Mouse (Mus musculus): Measurements from ENCODE around the gene Sacm1l.

Sacm1l gene

DNA sequence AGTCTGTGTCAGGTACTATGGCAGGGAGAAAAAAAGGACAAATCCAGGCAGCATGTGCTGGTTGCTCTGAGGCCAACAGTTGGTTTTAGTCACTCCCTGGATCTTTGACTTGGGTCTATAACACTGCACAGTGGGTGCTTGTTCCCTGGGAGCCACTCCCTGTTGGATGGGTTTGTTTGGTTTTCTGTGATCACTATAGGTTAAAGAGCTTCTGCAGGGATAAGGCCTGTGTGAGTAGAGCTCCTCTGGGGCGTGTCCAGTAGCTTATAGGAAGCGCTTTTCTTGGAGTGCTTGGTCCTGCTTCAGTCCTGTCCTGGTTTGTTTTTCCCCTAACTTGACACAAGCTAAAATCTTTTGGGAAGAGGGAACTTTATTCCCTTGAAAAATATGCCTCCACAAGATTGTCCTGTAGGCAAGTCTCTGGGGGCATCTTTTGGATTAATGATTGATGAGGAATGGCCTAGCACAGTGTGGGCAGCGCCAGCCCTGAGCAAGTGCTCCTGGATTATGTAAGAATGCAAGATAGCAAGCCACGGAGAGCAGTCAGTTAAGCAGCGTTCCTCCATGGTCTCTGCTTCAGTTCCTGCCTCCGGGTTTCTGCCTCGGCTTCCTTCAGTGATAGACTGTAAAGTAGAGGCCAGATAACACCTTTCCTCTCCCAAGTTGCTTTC, 59.8 kb downstream of the Sacm1l start:
- no peak for DNase-seq

DNA sequence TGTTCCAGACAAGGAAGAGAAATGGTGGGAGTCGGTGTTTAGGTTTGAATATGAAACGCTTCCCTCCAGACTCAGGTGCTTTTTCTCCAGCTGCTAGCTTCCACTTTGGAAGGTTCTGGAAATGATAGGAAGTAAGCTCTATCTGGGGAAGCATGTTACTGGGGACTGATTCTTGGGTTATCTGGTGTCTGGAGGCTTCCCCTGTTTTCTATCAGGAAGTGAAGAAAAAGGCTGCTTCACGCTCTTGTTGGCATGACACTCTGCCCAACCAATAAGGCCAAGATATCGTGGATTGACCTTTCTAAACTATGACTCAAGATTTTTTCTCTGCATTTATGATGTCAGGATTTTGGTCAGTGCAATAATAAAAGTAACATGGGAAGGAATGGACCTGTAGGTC, 65.6 kb downstream of the Sacm1l start:
- no peak for DNase-seq

DNA sequence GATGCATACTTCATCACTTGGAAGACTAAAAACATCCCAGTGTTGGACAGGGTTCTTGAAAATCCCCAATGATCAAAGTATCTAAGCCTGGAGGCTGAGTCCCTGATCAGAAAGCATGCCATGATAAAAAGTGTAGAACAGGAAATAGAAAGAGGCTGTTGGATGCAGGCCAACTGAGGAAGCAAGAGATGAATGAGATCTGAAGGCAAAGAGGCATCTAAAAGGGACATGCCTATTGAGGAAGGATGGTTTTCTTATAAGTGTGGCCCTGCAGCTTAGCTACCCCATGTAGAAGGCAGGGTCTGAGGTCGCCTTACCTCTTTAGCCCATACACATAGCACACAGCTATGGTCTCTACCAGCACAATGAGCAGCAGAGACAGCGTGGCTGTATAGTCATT, 67.4 kb downstream of the Sacm1l start:
- no peak for DNase-seq

DNA sequence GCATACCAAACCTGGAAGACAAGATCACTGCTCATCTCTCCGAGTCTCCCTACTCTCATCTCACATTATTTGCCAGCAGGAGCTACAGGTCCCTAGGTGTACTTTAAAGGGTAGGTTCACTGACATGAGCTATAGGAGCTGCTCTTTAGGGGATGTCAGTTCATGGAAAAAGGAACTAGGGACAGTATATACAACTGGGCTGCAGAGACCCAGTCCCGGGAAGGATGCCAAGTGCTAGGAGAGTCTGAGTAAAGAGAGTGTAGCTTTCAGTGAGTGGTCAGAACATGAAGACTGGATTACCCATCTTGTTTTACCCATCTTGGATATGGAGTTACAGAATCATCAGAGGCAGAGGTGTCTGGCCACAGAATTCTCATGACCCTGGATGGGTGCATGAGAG, 67.8 kb downstream of the Sacm1l start:
- no peak for DNase-seq

DNA sequence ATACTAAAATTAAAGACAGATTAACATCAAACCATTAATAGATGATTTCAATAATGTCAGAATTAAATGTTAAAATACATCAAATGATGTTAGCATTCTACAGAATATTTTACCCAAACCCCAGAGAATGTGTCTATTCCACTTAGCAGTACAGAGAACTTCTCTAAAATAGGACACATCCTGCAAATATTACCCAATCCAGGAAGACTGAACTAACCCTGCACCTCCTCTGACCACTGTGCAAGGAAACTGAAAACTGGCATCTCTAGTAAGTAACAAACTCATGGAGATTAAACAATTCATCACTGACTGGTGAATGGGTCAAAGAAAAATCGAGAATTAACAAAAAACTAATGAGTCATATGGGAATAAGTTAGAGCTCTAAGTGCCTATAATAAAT, 72.0 kb downstream of the Sacm1l start:
- DNase-seq, result no peak

DNA sequence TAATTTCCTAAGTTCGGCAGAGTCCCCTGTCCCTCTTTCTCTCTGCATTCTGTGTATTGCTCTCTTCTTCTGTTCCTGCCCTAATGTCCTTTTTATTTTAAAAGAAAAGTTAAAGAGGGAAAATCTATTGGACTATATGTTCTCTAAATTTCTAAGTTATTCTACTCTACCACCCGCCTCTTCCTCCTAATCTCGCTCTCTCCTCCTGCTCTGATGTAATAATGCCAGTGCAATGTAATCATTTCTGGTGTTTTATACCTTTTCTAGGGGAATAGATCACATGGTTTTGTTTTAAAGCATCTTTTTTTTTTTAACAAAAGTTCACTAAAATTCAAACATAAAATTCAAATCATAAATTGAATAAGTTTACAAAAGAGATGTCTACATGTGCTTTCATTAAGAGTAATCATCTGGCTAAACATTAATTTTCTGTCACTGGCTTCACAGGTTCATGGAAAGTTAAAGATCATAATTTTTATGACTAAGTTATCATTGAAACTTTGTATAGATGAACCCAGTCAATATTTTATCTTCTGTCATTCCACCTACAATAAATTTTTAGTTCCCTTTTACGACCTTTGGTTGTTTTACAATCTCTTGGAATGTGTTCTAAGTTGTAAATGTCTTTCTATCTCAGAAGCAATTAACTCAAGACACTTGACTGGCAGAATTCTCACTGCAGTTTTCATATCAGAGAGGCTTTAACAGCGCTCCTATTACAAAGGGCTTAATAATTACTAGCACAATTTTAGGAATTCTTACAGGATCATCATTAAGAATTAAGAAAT, 90.9 kb downstream of the Sacm1l start:
- DNase-seq, result no peak

DNA sequence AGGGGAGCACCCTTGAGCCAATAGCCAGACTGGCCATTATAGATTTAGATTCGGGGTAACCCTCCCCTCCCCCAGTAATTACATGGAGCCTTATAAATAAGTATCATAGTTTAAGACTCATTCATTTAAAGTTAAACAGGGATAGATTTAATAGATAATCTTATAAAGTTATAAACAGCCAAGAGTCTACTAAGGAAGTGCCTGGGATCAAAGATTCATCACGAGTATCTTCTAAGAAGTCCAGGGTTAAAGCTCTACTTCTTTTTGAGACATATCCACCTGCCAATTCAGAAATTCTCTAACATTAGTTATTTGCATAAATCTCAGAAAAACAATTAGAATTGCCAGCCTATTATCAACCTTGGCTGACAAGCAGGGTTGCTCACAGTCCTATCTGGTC, 95.2 kb downstream of the Sacm1l start:
- DNase-seq, result no peak

DNA sequence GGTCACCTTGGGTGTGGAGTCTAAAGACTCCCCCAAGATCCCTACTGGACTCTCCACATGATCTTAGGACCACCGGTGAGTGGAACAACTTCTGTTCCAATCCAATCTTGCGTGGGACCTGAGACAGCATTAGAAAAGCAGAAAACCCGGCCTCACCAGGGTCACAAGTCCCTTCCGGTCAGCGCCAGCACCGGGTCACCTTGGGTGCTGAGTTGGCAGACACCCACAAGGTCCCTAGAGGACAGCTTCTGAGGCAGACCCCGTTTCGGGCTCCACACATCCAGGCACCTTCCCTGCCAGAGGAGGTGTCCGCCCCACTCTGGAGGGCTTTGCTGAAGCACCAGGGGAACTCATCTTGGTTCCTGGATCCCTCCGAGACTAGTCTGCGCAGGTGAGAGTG, 96.3 kb downstream of the Sacm1l start:
- DNase-seq, result no peak

DNA sequence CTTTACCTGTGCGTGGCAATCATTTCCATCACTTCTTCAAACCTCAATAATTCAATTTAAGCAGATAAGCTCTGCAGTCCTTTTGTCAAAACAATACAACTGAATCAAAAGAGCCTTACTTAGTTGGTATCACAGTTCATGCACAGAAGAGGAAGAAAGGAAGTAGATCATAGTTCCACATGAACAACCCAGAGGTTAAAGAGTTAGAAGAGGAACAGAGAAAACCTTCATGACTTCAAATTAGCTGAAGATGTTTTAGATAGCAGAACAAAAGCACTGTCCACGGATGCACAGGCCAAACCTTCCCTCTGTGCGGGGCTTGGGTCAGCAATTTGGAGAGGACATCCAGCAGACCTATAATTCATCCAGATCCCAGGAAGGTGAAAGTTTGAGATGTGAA, 102.1 kb downstream of the Sacm1l start:
- no peak for DNase-seq

DNA sequence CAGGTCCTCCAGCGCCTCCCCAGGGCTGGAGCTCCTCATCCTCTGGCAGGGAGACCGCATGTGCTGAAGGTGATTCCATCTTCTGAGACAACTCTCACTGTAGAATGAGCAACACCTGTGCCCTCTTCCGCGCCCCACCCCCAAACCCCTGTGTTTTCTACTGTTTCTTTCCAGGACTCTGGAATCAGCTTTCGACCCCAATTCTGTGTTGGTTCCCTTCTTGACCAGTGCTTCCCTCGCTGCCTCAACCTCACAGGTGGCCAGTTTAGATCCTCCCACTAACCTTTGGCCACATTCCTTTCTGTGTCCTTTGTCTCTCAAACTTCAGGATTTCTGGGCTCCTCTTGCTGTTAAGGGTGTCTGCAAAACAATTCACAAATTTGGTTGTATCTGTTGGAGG, 102.7 kb downstream of the Sacm1l start, which contains the start of gene Slc6a20b:
Gene Slc6a20b, minus strand, starts transcription at position 285 of the 400 bp plus-strand sequence.
- DNase-seq, result no peak

DNA sequence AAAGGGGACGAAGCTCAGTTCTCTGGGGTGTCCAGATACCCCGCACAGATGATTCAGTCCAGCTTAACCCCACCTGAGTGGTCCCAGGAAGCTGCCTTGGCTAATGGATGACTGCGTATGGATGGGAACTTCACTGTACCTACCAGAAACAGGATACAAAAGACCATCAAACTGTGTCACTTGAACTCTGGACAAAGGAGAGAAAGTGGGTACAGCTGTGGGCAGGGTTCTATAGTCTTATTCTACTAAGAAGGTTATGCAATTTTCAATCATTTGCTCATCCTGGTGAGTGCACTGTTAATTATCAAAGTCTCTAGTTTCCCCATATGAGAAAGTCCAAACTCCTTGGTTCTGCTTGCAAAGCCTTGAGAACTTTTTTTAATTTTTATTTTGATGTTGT, 103.4 kb downstream of the Sacm1l start:
- DNase-seq, result no peak

DNA sequence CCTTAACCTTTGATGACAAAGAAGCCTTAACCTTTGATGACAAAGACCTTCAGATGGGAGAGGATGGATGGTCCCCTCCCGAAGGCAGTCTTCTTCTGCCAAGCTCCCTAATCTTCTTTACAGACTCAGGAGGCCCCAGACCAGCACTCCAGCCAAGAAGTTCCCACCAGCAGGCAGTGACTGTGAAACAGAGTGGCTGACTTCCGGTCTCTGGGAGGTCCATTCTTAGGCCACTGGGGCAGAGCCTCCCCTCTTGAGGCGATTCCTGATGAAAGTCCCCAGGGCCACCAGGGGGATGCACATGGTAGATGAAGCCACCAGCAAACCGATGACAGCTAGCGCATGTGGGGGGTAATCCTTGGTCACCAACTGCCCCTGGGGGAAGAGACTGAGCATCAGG, 107.2 kb downstream of the Sacm1l start:
- DNase-seq, result no peak

DNA sequence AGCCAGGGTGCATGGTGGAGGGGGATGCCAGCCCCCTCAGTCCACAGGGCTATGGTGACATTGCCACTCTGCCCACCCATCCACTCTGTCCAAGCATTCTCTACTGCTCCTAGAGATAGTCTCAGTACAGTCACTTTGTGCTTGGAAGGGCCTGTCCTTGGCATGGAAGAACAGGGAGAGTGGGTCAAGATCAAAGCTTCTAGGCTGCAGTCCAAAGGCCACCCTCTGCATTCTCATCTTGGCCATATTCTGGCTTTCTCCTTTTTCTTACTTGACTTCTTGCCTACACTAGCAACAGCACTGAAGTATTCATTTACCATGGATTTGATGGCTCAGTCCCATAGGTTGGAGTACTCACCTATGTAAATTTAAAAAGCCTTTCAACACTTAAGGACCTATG, 108.7 kb downstream of the Sacm1l start:
- DNase-seq, result no peak

DNA sequence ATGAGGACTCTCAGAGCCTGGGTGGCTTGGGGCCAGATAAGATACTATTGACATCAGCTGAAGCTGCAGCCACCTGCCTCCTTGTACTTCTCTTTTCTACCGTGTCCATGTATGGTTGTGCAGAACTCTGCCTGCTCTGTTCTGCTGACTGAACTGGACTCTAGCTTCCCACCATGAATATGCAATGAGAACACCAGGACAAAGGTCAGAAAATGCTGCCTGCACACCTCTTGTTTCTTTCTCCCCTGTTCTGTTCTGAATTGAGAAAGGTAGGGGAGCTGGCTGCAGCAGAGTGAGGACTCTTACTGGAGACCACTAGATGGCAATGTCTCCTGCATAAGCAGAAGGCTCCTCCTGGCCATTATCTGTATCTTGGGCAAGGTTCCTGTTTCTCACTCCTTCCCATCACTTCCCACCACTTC, 109.1 kb downstream of the Sacm1l start:
- peak in 1 of 2 experiments; percentile 6 for DNase-seq

DNA sequence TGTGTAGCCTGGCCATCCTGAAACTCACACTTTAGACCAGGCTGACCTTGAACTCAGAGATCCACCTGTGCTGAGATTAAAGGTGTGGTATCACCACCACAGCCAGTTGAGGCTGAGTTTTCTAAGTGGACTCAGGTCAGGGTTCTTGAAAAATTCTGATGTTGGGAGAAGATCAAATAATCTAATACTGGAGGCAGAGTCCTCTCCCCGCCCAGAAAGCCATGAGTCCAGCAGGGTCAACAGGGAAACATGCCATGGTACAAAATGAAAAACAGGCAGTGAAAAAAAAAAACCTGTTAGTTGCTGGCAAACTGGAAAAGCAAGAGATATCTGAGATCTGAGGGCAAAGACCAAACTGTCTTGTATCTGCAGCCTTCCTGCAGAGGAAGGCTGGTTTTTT, 110.5 kb downstream of the Sacm1l start:
- DNase-seq, result no peak

Data from cerebellum, postnatal 36 days (tissue).